Comparison of ENCODE assay signal across 24 mouse cellular contexts in genomic region chr9:104321519-104321918, GRCm38 (mm10). TPM values are rescaled to one million over a fixed set of nuclear protein-coding genes. Genes with fewer than 3 reads are reported as not detected.
A peak's percentile ranks its signal among the peaks of the same experiment; 100 is the strongest.
DNase-seq lines count a peak whose midpoint lies in the region; ATAC-seq and TF ChIP-seq lines count a peak whose summit lies in the region.
"Had no signal": no experiment of that assay in that cellular context is flagged by ENCODE, and none has a peak within 500 bp of the region (broad histone marks: within the 10 kb centered on the region; RNA-seq: fewer than 3 reads in every experiment).

No protein-coding gene starts in this region.

- TF ChIP-seq POLR2A in myocyte (IDR thresholded peaks at IDR 0.05; ENCODE audit: insufficient read length, low read depth), result no peak

- H3K4me1 ChIP-seq in midbrain, postnatal 0 days (ENCODE audit: insufficient read depth, low read length), result no peaks in the 10 kb centered on the region
- H3K4me1 ChIP-seq in midbrain, embryonic 10.5 days, result no peaks in the 10 kb centered on the region
- H3K4me1 ChIP-seq in intestine, embryonic 16.5 days (ENCODE audit: control insufficient read depth, insufficient read depth, low read length), result no peaks in the 10 kb centered on the region
- H3K4me1 ChIP-seq in forebrain, embryonic 16.5 days (replicated peaks; ENCODE audit: control insufficient read depth, insufficient read depth, low read length), result no peaks in the 10 kb centered on the region
- H3K4me1 ChIP-seq: embryonic facial prominence, embryonic 12.5 days; heart, embryonic 15.5 days; hindbrain, embryonic 13.5 days had no signal

- H3K27me3 ChIP-seq in midbrain, postnatal 0 days (ENCODE audit: insufficient read depth, low read length), result no peaks in the 10 kb centered on the region
- no peaks in the 10 kb centered on the region for H3K27me3 ChIP-seq in midbrain, embryonic 10.5 days (ENCODE audit: low read depth, poor library complexity, severe bottlenecking)
- peaks cover 4% of the 10 kb centered on the region for H3K27me3 ChIP-seq in Patski
- H3K27me3 ChIP-seq in myocyte (ENCODE audit: control insufficient read depth, insufficient read depth, insufficient read length), result no peaks in the 10 kb centered on the region
- no peaks in the 10 kb centered on the region for H3K27me3 ChIP-seq in intestine, embryonic 16.5 days (replicated peaks; ENCODE audit: control insufficient read depth, insufficient read depth, low read length)
- H3K27me3 ChIP-seq in forebrain, embryonic 16.5 days (replicated peaks; ENCODE audit: control insufficient read depth, insufficient read depth, low read length), result no peaks in the 10 kb centered on the region
- H3K27me3 ChIP-seq: embryonic facial prominence, embryonic 12.5 days; heart, embryonic 15.5 days; hindbrain, embryonic 13.5 days had no signal

- no peak overlapping the region for H3K9ac ChIP-seq in midbrain, postnatal 0 days (replicated peaks; ENCODE audit: low read length, poor library complexity, severe bottlenecking)
- no peak overlapping the region for H3K9ac ChIP-seq in intestine, embryonic 16.5 days (ENCODE audit: low read depth, low read length)
- H3K9ac ChIP-seq in forebrain, embryonic 16.5 days (replicated peaks; ENCODE audit: low read depth, low read length), result no peak overlapping the region
- H3K9ac ChIP-seq: embryonic facial prominence, embryonic 12.5 days; heart, embryonic 15.5 days; hindbrain, embryonic 13.5 days had no signal

- H3K27ac ChIP-seq in midbrain, postnatal 0 days (ENCODE audit: low read depth, low read length), result no peak overlapping the region
- H3K27ac ChIP-seq in midbrain, embryonic 10.5 days (replicated peaks), result no peak overlapping the region
- no peak overlapping the region for H3K27ac ChIP-seq in intestine, embryonic 16.5 days (ENCODE audit: low read length)
- H3K27ac ChIP-seq in forebrain, embryonic 16.5 days (ENCODE audit: low read length), result no peak overlapping the region
- H3K27ac ChIP-seq: embryonic facial prominence, embryonic 12.5 days; heart, adult 2 months; heart, embryonic 15.5 days; hindbrain, embryonic 13.5 days; hindbrain, postnatal 0 days had no signal

- no peak overlapping the region for H3K4me3 ChIP-seq in midbrain, postnatal 0 days (ENCODE audit: low read depth, low read length)
- no peak overlapping the region for H3K4me3 ChIP-seq in midbrain, embryonic 10.5 days
- H3K4me3 ChIP-seq in myocyte, result no peak overlapping the region
- no peak overlapping the region for H3K4me3 ChIP-seq in intestine, embryonic 16.5 days (ENCODE audit: low read length)
- H3K4me3 ChIP-seq in forebrain, embryonic 16.5 days (replicated peaks; ENCODE audit: low read length), result no peak overlapping the region
- H3K4me3 ChIP-seq: embryonic facial prominence, embryonic 12.5 days; heart, adult 2 months; heart, embryonic 15.5 days; hindbrain, embryonic 13.5 days had no signal

- TF ChIP-seq CTCF in midbrain, postnatal 0 days (IDR thresholded peaks at IDR 0.05), result no peak
- no peak for TF ChIP-seq CTCF in Patski (IDR thresholded peaks at IDR 0.05)

- no peaks in the 10 kb centered on the region for H3K9me3 ChIP-seq in midbrain, postnatal 0 days (ENCODE audit: low read length)
- no peaks in the 10 kb centered on the region for H3K9me3 ChIP-seq in midbrain, embryonic 10.5 days (replicated peaks)
- H3K9me3 ChIP-seq in intestine, embryonic 16.5 days (ENCODE audit: control insufficient read depth, low read length), result no peaks in the 10 kb centered on the region
- H3K9me3 ChIP-seq in forebrain, embryonic 16.5 days (ENCODE audit: control insufficient read depth, low read length), result no peaks in the 10 kb centered on the region
- H3K9me3 ChIP-seq: embryonic facial prominence, embryonic 12.5 days; heart, embryonic 15.5 days; hindbrain, embryonic 13.5 days had no signal

- no peaks in the 10 kb centered on the region for H3K79me2 ChIP-seq in myocyte (ENCODE audit: control insufficient read depth, insufficient read depth)

- no peak overlapping the region for H3K4me2 ChIP-seq in midbrain, postnatal 0 days (ENCODE audit: low read depth, low read length, poor library complexity, severe bottlenecking)
- H3K4me2 ChIP-seq in myocyte (ENCODE audit: low read depth), result peak overlapping the region; percentile 81
- no peak overlapping the region for H3K4me2 ChIP-seq in intestine, embryonic 16.5 days (ENCODE audit: low read depth, low read length)
- no peak overlapping the region for H3K4me2 ChIP-seq in forebrain, embryonic 16.5 days (ENCODE audit: low read length)
- H3K4me2 ChIP-seq: embryonic facial prominence, embryonic 12.5 days; heart, embryonic 11.5 days; heart, embryonic 15.5 days; hindbrain, embryonic 13.5 days had no signal

- H3K36me3 ChIP-seq in midbrain, postnatal 0 days (ENCODE audit: insufficient read depth, low read length), result no peaks in the 10 kb centered on the region
- no peaks in the 10 kb centered on the region for H3K36me3 ChIP-seq in midbrain, embryonic 10.5 days
- no peaks in the 10 kb centered on the region for H3K36me3 ChIP-seq in myocyte (ENCODE audit: control insufficient read depth, insufficient read depth)
- H3K36me3 ChIP-seq in intestine, embryonic 16.5 days (ENCODE audit: control insufficient read depth, insufficient read depth, low read length), result no peaks in the 10 kb centered on the region
- H3K36me3 ChIP-seq in forebrain, embryonic 16.5 days (ENCODE audit: control insufficient read depth, insufficient read depth), result no peaks in the 10 kb centered on the region
- H3K36me3 ChIP-seq: embryonic facial prominence, embryonic 12.5 days; G1E; heart, embryonic 15.5 days; hindbrain, embryonic 13.5 days had no signal

- DNase-seq in cerebellum, postnatal 14 days, result peak; percentile 25 to 42
- no peak for DNase-seq in cerebellum, postnatal 4 days (ENCODE audit: low spot score in 2 of 2)
- peak; percentile 9 for DNase-seq in midbrain, postnatal 0 days (ENCODE audit: low spot score)
- DNase-seq in midbrain, embryonic 10.5 days (ENCODE audit: low spot score), result no peak
- DNase-seq in Patski (ENCODE audit: low read depth, low spot score), result no peak
- DNase-seq: adrenal gland, adult 8-10 months; adrenal gland, postnatal 36 days; cerebellum, adult 11-12 months; cerebellum, adult 9-11 months; gastrocnemius, postnatal 14 days; heart, adult 2 months; heart, postnatal 14 days; kidney, adult 2 months had no signal

- 67% methylated on average over 7 of the region's 7 CpGs for WGBS in midbrain, postnatal 0 days
- WGBS in midbrain, embryonic 10.5 days, result 81% methylated on average over 7 of the region's 7 CpGs
- whole genome bisulfite sequencing in intestine, embryonic 16.5 days, result 64% methylated on average over 7 of the region's 7 CpGs
- 64% methylated on average over 7 of the region's 7 CpGs for WGBS in forebrain, embryonic 16.5 days

- ATAC-seq in midbrain, postnatal 0 days (ENCODE audit: low FRiP score), result no peak
- ATAC-seq in Patski, result peak; percentile 78
- no peak for ATAC-seq in intestine, embryonic 16.5 days
- ATAC-seq in forebrain, embryonic 16.5 days, result no peak
- ATAC-seq: CD4-positive, CD25-positive, alpha-beta regulatory T cell, adult 4 months; forebrain, embryonic 14.5 days; hindbrain, postnatal 0 days had no signal

- in situ Hi-C loops in Patski (cut with MboI; ENCODE audit: low pct_unique_long_range_greater_than_20kb), result loop anchor here (5.0 kb wide), 1 partner anchor 41 kb away; no protein-coding TSS in a partner anchor

- no peak overlapping the region for H3ac ChIP-seq in myocyte (ENCODE audit: control insufficient read depth, insufficient read length)

- CTCF ChIA-PET in Patski (lab: Charles Lee), result interaction anchor here (1.0 kb wide), 1 partner anchor 58 kb away, joined by 3 read pairs; no protein-coding TSS in a partner anchor

- POLR2A ChIA-PET in Patski (lab: Charles Lee), result no interaction called here

TF ChIP-seq in myocyte, 11 proteins besides CTCF, POLR2A, EP300 and RAD21:
- TF ChIP-seq E2F4 (IDR thresholded peaks at IDR 0.05; ENCODE audit: insufficient read depth) (no peak), MYOG (IDR thresholded peaks at IDR 0.05; ENCODE audit: control insufficient read depth in 1 of 3, insufficient read depth in 1 of 3, insufficient read length in 2 of 3, low read depth in 2 of 3) (peak in 1 of 3 experiments; percentile 8), REST (IDR thresholded peaks at IDR 0.05; ENCODE audit: insufficient read depth, insufficient read length) (no peak), MAX (IDR thresholded peaks at IDR 0.05; ENCODE audit: low read depth) (no peak), SRF (IDR thresholded peaks at IDR 0.05; ENCODE audit: control insufficient read depth, insufficient read length, low read depth) (no peak), CEBPB (IDR thresholded peaks at IDR 0.05; ENCODE audit: insufficient read depth, poor library complexity, severe bottlenecking) (peak; percentile 31; the same call in 1 of the 2 replicates), USF1 (IDR thresholded peaks at IDR 0.05; ENCODE audit: low read depth) (peak; percentile 49), POLR2AphosphoS2 (IDR thresholded peaks at IDR 0.05; ENCODE audit: insufficient read length, low read depth) (no peak), TCF12 (IDR thresholded peaks at IDR 0.05; ENCODE audit: insufficient read depth, poor library complexity, severe bottlenecking) (no peak)
TF ChIP-seq in myocyte: peak in this region for 3.

RNA-seq across cellular contexts. Expression of gene Acpp, which starts 16.0 kb away (rescaled TPM):
- total RNA-seq in midbrain, postnatal 0 days (2014; rRNA removed), result 1.3 and 2.4 TPM in 2 replicates
- 0.53 TPM in 2 replicates for polyA plus RNA-seq in midbrain, postnatal 0 days (2015; fragmentation: Nextera tagmentation; extraction: Ambion mirVana)
- 0.16 TPM in 1 of 2 replicates, not detected in the other for polyA plus RNA-seq in midbrain, embryonic 10.5 days (2016; fragmentation: Nextera tagmentation; extraction: Ambion mirVana)
- polyA plus RNA-seq in Patski (2021) (not detected), myocyte (2012; fragmentation: generic; extraction: Trizol) (0.35 TPM)
- 2.3 and 2.6 TPM in 2 replicates for polyA plus RNA-seq in intestine, embryonic 16.5 days (2015; fragmentation: Nextera tagmentation; extraction: Ambion mirVana)
- 0.09 and 0.28 TPM in 2 replicates for polyA plus RNA-seq in forebrain, embryonic 16.5 days (2015; fragmentation: Nextera tagmentation; extraction: Ambion mirVana)
- polyA plus RNA-seq: G1E had no signal

RNA-seq across cellular contexts. Expression of gene Dnajc13, which starts 58.8 kb away (rescaled TPM):
- total RNA-seq in midbrain, postnatal 0 days (2014; rRNA removed), result 74.2 and 76.4 TPM in 2 replicates
- polyA plus RNA-seq in midbrain, postnatal 0 days (2015; fragmentation: Nextera tagmentation; extraction: Ambion mirVana), result 11.2 and 16.7 TPM in 2 replicates
- polyA plus RNA-seq in midbrain, embryonic 10.5 days (2016; fragmentation: Nextera tagmentation; extraction: Ambion mirVana), result 15.9 and 18.7 TPM in 2 replicates
- 64.2 TPM for polyA plus RNA-seq in Patski (2021)
- 14.1 TPM for polyA plus RNA-seq in myocyte (2012; fragmentation: generic; extraction: Trizol)
- 21.5 and 24.2 TPM in 2 replicates for polyA plus RNA-seq in intestine, embryonic 16.5 days (2015; fragmentation: Nextera tagmentation; extraction: Ambion mirVana)
- polyA plus RNA-seq in forebrain, embryonic 16.5 days (2015; fragmentation: Nextera tagmentation; extraction: Ambion mirVana), result 17.9 and 22.8 TPM in 2 replicates

Comparison
In these comparisons a context has a peak if more than half of its experiments do, and no peak if none do; other contexts are left out.
1. DNase-seq: peak in cerebellum, postnatal 14 days (2 of 2) and midbrain, postnatal 0 days (single experiment); none in cerebellum, postnatal 4 days (0 of 2), midbrain, embryonic 10.5 days (single experiment) and Patski (single experiment).